Mouse (Mus musculus) gastrocnemius, postnatal 14 days (tissue): Measurements from ENCODE around the gene Wdr86. TPM values are rescaled to one million over a fixed set of nuclear protein-coding genes. Genes with fewer than 3 reads are reported as not detected.

Experiments used
- DNase-seq: peaks from one replicate; pipeline ENCODE4 v3.0.0; 2021; ENCODE audit warnings: mixed read lengths
- intact Hi-C: fragments of 180-260 bp; cut with DNase I; formaldehyde crosslinking; loops from one replicate; pipeline ENCODE4 v1.15.1; 2025; ENCODE audit warnings: low total_unique reads
- total RNA-seq, 2 experiments: library from RNA; stranded (reverse); gene quantifications; 2 replicates each; pipeline ENCODE4 v1.2.3; 2021

Gene Wdr86
- total RNA-seq, 2 experiments from 2014 or later, result 0.07 to 0.35 TPM

DNA sequence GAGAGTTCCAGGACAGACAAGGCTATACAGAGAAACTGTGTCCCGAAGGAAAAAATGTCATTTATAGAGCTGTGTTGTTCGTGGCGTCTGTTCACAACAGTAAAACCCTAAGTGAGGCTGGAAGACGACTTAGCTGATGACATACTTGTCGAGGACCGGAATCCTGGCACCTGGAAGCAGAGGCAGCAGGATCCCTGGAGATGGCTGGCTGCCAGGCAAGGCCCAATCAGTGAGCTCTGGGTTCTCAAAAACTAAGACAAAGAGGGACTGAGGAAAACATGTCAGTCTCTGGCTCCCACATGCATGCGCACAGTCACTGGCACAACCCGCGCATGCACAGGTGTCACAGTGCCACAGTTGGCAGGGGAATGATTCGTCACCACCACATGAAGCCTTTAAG is 7.1 kb upstream of the Wdr86 start:
- DNase-seq, result no peak
- intact Hi-C loops, result no loop called here

- intact Hi-C loops, result no loop called here
- no peak for DNase-seq
Observed at GRCm38 (mm10) chr5:24733771-24734426, 3.4 kb upstream of the Wdr86 start.

GRCm38 (mm10) chr5:24733134-24733533 is 2.6 kb upstream of the Wdr86 start:
- intact Hi-C loops, result no loop called here
- DNase-seq, result no peak

DNA sequence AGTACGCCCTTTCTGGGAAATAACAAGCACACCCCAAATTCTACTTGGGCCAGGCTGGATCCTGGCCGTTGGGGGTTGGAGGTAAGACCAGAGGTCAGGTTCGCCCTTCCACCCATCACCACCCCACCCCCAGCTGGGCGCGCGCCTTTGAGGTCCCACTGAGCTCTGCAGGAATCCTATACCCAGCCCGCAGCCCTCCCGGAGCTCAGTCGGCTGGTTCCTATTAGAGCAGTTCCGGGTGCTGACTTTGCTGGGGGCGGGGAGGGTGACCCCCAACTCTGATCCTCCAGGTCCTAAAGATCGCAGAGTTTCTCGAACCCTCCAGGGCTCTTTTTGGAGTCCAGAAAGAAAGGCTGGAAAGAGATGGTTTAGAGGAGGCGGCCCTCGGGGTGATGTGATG is 459 bp upstream of the Wdr86 start:
- no peak for DNase-seq
- intact Hi-C loops, result no loop called here

DNA sequence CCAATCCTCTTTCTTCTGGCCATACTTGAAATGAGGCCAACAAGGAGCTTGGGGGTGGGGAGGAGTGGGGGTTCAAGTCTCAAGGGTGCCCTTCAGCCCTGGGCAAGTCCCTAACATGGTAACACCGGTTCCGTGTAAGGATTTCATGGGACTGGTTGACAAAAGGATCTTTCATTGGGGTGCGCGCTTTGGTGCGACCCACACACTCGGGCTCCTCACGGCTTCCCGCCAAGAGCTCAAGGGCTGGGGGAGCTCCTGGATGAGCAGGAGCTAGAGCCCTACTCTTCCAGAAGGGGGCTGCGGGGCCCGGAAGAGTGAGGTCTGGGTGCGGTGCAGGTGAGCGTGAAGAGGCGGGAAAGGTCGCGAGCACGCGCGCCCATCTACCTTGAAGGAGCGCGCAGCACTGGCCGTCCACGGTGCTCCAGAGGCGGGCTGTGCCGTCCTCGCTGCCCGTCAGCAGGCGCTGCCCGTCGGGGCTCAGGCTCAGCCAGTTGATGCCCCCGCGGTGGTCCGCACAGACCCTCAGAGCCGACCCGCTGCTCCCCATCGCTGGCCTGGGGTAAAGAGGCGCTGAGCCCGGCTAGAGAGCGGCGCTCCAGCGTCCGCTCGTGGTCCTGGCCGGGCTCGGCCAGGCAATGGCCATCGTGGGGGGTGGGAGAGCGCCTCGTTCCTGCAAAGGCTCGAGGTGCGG is 585 bp downstream of the Wdr86 start:
- no peak for DNase-seq
- intact Hi-C loops, result no loop called here

DNA sequence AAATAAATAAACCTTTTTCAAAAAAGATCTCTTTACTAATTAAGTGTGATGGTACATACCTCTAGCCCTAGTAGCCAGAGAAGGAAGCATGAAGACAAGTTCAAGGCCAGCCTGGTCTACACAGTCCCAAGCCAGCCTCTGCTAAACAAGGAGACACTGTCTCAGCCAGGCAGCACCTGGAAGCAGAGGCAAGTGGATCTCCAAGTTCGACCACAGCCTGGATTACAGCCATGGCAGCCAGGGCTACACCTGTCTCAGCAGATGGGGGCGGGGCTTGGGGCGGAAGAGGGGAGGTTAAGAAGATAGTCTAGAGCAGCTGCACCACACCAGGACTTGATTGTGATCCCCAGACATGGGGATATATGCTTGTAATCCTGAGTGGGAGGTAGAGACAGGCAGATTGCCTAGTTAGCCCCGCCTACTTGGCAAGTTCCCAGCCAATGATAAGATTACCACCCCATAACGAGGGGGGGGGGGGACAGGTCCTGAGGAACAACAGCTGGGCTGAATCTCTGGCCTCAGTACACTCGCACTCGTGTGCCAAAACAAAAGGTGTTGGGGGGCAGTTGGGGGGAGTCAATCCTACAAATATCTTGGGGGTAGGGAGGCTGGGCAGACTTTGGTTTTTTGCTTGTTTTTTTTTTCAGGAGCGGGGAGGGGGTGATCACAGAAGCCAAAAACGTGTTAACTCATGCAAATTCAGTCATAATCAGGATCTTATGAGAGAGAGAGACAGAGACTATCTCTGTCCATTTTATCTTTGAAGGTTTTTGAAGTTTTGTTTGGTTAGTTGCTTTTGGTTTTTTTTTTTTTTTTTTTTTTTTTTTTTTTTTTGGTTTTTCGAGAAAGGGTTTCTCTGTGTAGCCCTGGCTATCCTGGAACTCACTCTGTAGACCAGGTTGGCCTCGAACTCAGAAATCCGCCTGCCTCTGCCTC is 3.4 kb downstream of the Wdr86 start:
- no peak for DNase-seq
- intact Hi-C loops, result no loop called here

- no peak for DNase-seq
- intact Hi-C loops, result no loop called here
Observed at GRCm38 (mm10) chr5:24725897-24726296, 4.6 kb downstream of the Wdr86 start.

DNA sequence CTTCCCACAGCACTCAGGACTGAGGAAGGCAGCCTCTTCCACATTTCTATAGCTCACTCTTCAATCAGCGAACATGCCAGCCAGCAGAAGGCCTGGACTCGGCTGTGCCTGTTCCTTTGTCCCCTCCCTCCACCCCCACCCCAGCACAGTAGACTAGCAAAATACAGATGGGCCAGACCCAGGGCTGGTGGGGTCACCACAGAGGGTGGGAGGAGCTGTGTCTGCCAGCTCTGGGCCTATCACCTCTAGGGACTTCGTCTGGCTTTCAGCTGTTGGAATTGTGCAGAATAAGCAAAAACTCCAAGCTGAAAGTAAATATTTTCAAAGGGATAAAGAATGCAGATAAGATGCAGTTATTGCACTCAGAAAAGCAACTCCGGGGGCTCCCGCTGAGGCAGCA is 5.7 kb downstream of the Wdr86 start:
- intact Hi-C loops, result no loop called here
- no peak for DNase-seq

GRCm38 (mm10) chr5:24724270-24724634 is 6.3 kb downstream of the Wdr86 start:
- no peak for DNase-seq
- intact Hi-C loops, result no loop called here

DNA sequence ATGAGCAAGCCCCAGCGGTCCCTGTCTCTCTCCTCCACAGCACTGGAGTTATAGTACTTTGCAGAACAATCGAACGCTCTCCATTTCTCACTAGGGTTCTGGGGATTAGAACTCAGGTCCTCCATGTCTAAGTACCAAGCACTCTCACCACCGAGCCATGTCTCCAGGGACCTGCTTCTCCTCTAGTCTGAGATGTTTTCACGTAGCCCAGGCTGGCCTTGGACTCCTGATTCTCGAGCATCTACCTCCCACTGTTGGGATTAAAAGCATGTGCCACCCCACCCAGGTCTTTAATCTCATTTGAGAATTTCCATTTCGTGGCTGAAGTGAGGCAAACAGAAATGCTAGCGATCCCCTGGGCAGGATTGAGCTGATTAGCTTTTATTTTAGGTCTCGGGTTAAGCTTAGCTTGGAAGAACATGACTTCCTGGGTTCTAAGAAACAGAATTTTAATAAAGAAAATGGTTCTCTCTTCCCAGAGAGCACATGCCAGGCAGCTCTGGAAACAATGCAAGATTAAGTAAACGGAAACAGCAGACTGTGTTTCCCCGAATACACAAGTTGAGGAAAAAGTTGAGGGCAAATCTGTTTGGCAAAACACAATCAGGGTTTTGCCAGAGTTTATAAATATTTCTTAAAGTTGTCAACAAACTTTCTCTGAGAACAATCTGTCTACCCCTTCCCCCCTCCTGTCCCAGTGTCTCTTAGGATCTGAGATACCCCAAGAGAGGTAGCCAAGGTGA is 6.8 kb downstream of the Wdr86 start:
- intact Hi-C loops, result no loop called here
- no peak for DNase-seq

- no peak for DNase-seq
- intact Hi-C loops, result no loop called here
Observed at GRCm38 (mm10) chr5:24719852-24720251, 10.7 kb downstream of the Wdr86 start.

- intact Hi-C loops, result no loop called here
- DNase-seq, result no peak
Observed at GRCm38 (mm10) chr5:24718076-24718475, 12.5 kb downstream of the Wdr86 start.

- DNase-seq, result no peak
- intact Hi-C loops, result no loop called here
Observed at GRCm38 (mm10) chr5:24713987-24714386, 16.5 kb downstream of the Wdr86 start.

- intact Hi-C loops, result no loop called here
- peak; percentile 38 for DNase-seq
Observed at GRCm38 (mm10) chr5:24713199-24713598, 17.3 kb downstream of the Wdr86 start.

DNA sequence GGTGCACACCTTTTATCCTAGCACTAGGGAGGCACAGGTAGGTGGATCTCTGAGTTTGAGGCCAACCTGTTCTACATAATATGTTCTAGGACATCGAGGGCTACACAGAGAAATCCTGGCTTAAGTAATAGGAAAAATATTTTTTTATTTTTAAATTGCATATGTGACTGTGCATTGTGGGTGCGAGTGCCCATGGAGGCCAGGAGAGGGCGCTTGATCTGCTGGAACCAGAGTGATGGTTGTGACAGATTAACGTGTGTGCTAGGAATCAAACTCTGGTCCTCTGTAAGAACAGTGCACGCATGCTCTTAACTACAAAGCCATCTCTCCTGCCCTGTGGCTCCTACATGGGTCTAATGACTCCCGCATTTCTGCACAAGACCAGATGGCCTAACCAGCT is 18.9 kb downstream of the Wdr86 start:
- intact Hi-C loops, result no loop called here
- no peak for DNase-seq

DNA sequence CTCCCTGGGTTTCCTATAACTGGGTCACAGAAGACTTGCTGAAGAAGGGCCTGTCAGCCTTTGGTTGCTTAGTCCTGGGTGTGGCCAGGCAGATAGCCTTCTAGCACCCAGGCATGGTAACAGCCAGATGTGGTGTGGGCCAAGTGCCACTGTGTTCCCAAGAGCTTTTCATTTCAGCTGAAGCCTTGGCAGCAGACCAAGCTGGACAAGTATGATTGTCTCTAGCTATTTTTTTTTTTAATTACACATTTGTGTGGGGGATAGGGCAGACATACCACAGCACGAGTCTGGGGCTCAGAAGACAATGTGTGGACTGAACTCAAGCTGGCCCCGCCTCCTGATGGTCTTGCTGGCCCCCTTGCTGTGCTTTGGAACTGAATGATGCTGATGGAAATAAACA is 20.6 kb downstream of the Wdr86 start:
- intact Hi-C loops, result no loop called here
- DNase-seq, result peak; percentile 34

- intact Hi-C loops, result no loop called here
- DNase-seq, result no peak
Observed at GRCm38 (mm10) chr5:24704615-24705014, 25.9 kb downstream of the Wdr86 start.

DNA sequence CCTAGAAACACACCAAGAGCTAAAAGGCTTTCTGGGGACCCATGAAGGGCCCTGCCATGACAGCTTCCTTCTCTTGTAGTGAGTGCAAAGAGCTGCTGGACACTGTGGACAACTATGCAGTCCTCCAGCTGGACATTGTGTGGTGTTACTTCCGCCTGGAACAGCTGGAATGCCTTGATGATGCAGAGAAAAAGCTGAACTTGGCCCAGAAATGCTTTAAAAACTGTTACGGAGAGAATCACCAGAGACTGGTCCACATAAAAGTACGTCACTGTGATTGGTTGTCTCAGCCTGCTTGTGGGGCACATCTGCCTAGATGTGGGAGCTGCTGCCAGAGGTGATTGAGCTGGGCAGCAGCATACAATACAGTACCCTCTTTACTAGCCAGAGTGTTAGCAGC is 29.3 kb downstream of the Wdr86 start:
- intact Hi-C loops, result no loop called here
- DNase-seq, result no peak

DNA sequence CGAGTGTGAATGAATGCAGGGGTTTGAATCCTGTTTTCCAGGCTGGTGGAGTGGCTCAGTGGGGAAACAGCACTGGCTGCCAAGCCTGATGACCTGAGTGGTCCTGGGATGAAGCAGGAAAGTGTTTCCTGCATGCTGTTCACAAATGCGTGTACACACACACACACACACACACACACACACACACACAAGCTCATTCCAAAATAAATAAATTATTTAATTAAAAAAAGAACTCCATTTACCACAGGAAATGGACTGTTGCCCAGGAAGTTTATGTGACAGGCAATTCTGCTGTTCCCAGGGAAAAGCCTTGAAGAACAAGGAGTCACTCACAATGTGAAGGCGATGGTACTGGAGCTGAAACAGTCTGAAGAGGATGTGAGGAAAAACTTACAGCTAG is 33.8 kb downstream of the Wdr86 start:
- DNase-seq, result no peak

GRCm38 (mm10) chr5:24687696-24688095 is 42.8 kb downstream of the Wdr86 start:
- no peak for DNase-seq
- intact Hi-C loops, result no loop called here

More for the DNA sequence above, 33.8 kb downstream of the Wdr86 start:
- intact Hi-C loops, result no loop called here
